Mouse (Mus musculus) kidney, embryonic 14.5 days (tissue): ENCODE data around the gene Arhgef12. TPM values are rescaled to one million over a fixed set of nuclear protein-coding genes. Genes with fewer than 3 reads are reported as not detected.

ENCODE experiments used
- ATAC-seq: fragments of 200-750 bp; cut with Nextera tagmentation; 2 replicates; pipeline ENCODE4 v1.8.0; 2017; ENCODE audit warnings: moderate number of reproducible peaks, mild to moderate bottlenecking, moderate TSS enrichment, moderate library complexity; ENCODE audit not compliant: low FRiP score, low TSS enrichment
- H3K27ac ChIP-seq: fragments of 300-500 bp; sonication (generic); 2 replicates; pipeline ENCODE4 v1.5.1; 2014; ENCODE audit warnings: low read depth, mild to moderate bottlenecking, low read length, moderate library complexity, mixed read lengths
- H3K27me3 ChIP-seq: fragments of 300-500 bp; sonication (generic); 2 replicates; pipeline ENCODE4 v1.6.1; 2014; ENCODE audit warnings: mild to moderate bottlenecking, low read length; ENCODE audit not compliant: control insufficient read depth, insufficient read depth
- H3K36me3 ChIP-seq: fragments of 300-500 bp; sonication (generic); 2 replicates; pipeline ENCODE4 v1.6.1; 2014; ENCODE audit warnings: low read length, mixed read lengths; ENCODE audit not compliant: control insufficient read depth, insufficient read depth
- H3K4me1 ChIP-seq: fragments of 300-500 bp; sonication (generic); 2 replicates; pipeline ENCODE4 v1.6.1; 2014; ENCODE audit warnings: low read length, mixed read lengths; ENCODE audit not compliant: control insufficient read depth, insufficient read depth
- H3K4me2 ChIP-seq: fragments of 300-500 bp; sonication (generic); replicated peaks from 2 replicates; pipeline ENCODE4 v1.6.1; 2014; ENCODE audit warnings: low read depth, mild to moderate bottlenecking, low read length
- H3K4me3 ChIP-seq: fragments of 300-500 bp; sonication (generic); 2 replicates; pipeline ENCODE4 v1.5.1; 2014; ENCODE audit warnings: mild to moderate bottlenecking, low read length
- H3K9ac ChIP-seq: fragments of 300-500 bp; sonication (generic); 2 replicates; pipeline ENCODE4 v1.6.1; 2014; ENCODE audit warnings: low read depth, mild to moderate bottlenecking, low read length, moderate library complexity
- H3K9me3 ChIP-seq: fragments of 300-500 bp; sonication (generic); 2 replicates; pipeline ENCODE4 v1.6.1; 2016; ENCODE audit warnings: low read length; ENCODE audit not compliant: control insufficient read depth
- WGBS: fragments of 180-500 bp; shearing (Covaris S2); extraction: QIAGEN DNeasy Blood & Tissue Kit; methylation state at CpG from one replicate; pipeline ENCODE4 v1.1.7; 2014; 5-methylcytosine and 5-hydroxymethylcytosine counted together
- polyA plus RNA-seq: library from polyadenylated mRNA; unstranded; fragments of >200 nt; fragmentation: Nextera tagmentation; extraction: Ambion mirVana; gene quantifications from 2 replicates; pipeline ENCODE4 v1.2.1, GENCODE M21; 2014

Arhgef12 gene
- polyA plus RNA-seq, 1 experiment from 2014 or later = 29.1 TPM

GRCm38 (mm10) chr9:42945174-42945573 lies 161.9 kb downstream of the Arhgef12 start:
- Histone ChIP-seq H3K4me2 (no peak overlapping the region), H3K9ac (no peak overlapping the region), H3K9me3 (no peaks in the 10 kb centered on the region), H3K27ac (no peak overlapping the region), H3K4me3 (no peak overlapping the region), H3K4me1 (peaks cover 19% of the 10 kb centered on the region), H3K36me3 (no peaks in the 10 kb centered on the region), H3K27me3 (peaks cover 5% of the 10 kb centered on the region; the same call in 1 of the 2 replicates)
- WGBS = 63% methylated on average over 7 of the region's 7 CpGs
- ATAC-seq = no peak

- H3K4me3 ChIP-seq = peak overlapping the region; percentile 71
- WGBS = 1% methylated on average over 52 of the region's 52 CpGs
Observed at GRCm38 (mm10) chr9:42944536-42945006, 162.5 kb downstream of the Arhgef12 start.

GRCm38 (mm10) chr9:42943781-42944535 lies 163.1 kb downstream of the Arhgef12 start, which contains the start of gene Grik4:
Grik4 (minus strand) TSS chr9:42944493.
- under 1% methylated on average over 32 of the region's 68 CpGs for WGBS
- peak within 1 kb of the TSS; percentile 88 for H3K9ac ChIP-seq
- peaks cover 5% of the 10 kb centered on the region; the same call in 1 of the 2 replicates for H3K27me3 ChIP-seq
- peak within 1 kb of the TSS; percentile 71 for H3K4me3 ChIP-seq
- H3K4me1 ChIP-seq = peaks cover 19% of the 10 kb centered on the region
- no peaks in the 10 kb centered on the region for H3K9me3 ChIP-seq
- H3K4me2 ChIP-seq = peak within 1 kb of the TSS; percentile 97
- no peaks in the 10 kb centered on the region for H3K36me3 ChIP-seq
- peak within 1 kb of the TSS; percentile 37; the same call in 1 of the 2 replicates for H3K27ac ChIP-seq
- ATAC-seq = peak; percentile 30

More at GRCm38 (mm10) chr9:42944536-42945006, 162.5 kb downstream of the Arhgef12 start:
- H3K9ac ChIP-seq = peak overlapping the region; percentile 88
- no peaks in the 10 kb centered on the region for H3K36me3 ChIP-seq
- no peak overlapping the region for H3K27ac ChIP-seq
- ATAC-seq = peak; percentile 91
- peaks cover 5% of the 10 kb centered on the region; the same call in 1 of the 2 replicates for H3K27me3 ChIP-seq
- peaks cover 19% of the 10 kb centered on the region for H3K4me1 ChIP-seq
- peak overlapping the region; percentile 97 for H3K4me2 ChIP-seq
- no peaks in the 10 kb centered on the region for H3K9me3 ChIP-seq

- H3K4me2 ChIP-seq = peak overlapping the region; percentile 97
- H3K9me3 ChIP-seq = no peaks in the 10 kb centered on the region
- H3K27ac ChIP-seq = no peak overlapping the region
- H3K4me1 ChIP-seq = peaks cover 19% of the 10 kb centered on the region
- peak; percentile 11; the same call in 1 of the 2 replicates for ATAC-seq
- WGBS = 2% methylated on average over 9 of the region's 9 CpGs
- no peaks in the 10 kb centered on the region for H3K36me3 ChIP-seq
- H3K9ac ChIP-seq = peak overlapping the region; percentile 88
- peaks cover 5% of the 10 kb centered on the region; the same call in 1 of the 2 replicates for H3K27me3 ChIP-seq
- peak overlapping the region; percentile 71 for H3K4me3 ChIP-seq
Observed at GRCm38 (mm10) chr9:42943057-42943529, 163.9 kb downstream of the Arhgef12 start.

DNA sequence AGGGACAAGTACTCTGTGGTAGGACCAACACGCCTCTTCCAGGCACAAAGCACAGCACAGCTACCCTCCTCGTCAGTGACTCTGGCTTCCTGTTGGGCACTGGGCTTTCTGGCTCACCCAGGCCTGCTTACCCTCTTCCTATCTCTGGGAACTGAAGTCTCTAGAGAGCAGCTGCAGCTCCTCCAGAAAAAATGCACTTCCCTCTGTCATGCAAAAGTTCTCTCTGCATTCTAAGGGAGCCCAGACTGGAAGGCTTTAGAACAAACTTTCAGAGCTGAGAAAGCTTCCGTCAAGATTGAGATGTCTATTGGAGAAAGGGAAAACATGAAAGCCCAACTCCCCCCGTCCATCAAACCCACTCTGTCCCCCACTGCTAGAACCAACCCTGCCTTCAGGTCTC lies 164.9 kb downstream of the Arhgef12 start:
- H3K36me3 ChIP-seq = no peaks in the 10 kb centered on the region
- no peaks in the 10 kb centered on the region for H3K9me3 ChIP-seq
- no peak overlapping the region for H3K4me3 ChIP-seq
- H3K4me1 ChIP-seq = peaks cover 22% of the 10 kb centered on the region
- peaks cover 5% of the 10 kb centered on the region; the same call in 1 of the 2 replicates for H3K27me3 ChIP-seq
- H3K9ac ChIP-seq = no peak overlapping the region
- no peak overlapping the region for H3K27ac ChIP-seq
- no peak overlapping the region; the same call in 1 of the 2 replicates for H3K4me2 ChIP-seq
- WGBS = 51% methylated on average over 4 of the region's 4 CpGs
- ATAC-seq = no peak

GRCm38 (mm10) chr9:42932146-42932545 lies 174.9 kb downstream of the Arhgef12 start:
- WGBS = 35% methylated on average over 7 of the region's 7 CpGs
- H3K27ac ChIP-seq = no peak overlapping the region
- no peak overlapping the region for H3K9ac ChIP-seq
- no peak overlapping the region for H3K4me3 ChIP-seq
- no peaks in the 10 kb centered on the region for H3K36me3 ChIP-seq
- 0 out of 2 replicates have a peak, but pooled peaks cover 2% of the 10 kb centered on the region for H3K9me3 ChIP-seq
- no peak for ATAC-seq
- H3K4me2 ChIP-seq = no peak overlapping the region
- peaks cover 10% of the 10 kb centered on the region for H3K4me1 ChIP-seq
- H3K27me3 ChIP-seq = no peaks in the 10 kb centered on the region

- Histone ChIP-seq H3K4me1 (peaks cover 10% of the 10 kb centered on the region), H3K9ac (no peak overlapping the region), H3K4me3 (no peak overlapping the region), H3K27me3 (no peaks in the 10 kb centered on the region), H3K36me3 (no peaks in the 10 kb centered on the region), H3K27ac (no peak overlapping the region), H3K4me2 (no peak overlapping the region), H3K9me3 (0 out of 2 replicates have a peak, but pooled peaks cover 2% of the 10 kb centered on the region)
- ATAC-seq = no peak
- WGBS = 58% methylated on average over 10 of the region's 10 CpGs
Observed at GRCm38 (mm10) chr9:42927498-42927897, 179.5 kb downstream of the Arhgef12 start.

- WGBS = 80% methylated on average over 6 of the region's 6 CpGs
- no peaks in the 10 kb centered on the region for H3K36me3 ChIP-seq
- H3K4me1 ChIP-seq = peaks cover 11% of the 10 kb centered on the region
- no peak for ATAC-seq
- no peaks in the 10 kb centered on the region for H3K27me3 ChIP-seq
- no peak overlapping the region for H3K4me2 ChIP-seq
- 0 out of 2 replicates have a peak, but pooled peaks cover 2% of the 10 kb centered on the region for H3K9me3 ChIP-seq
- H3K9ac ChIP-seq = no peak overlapping the region
- no peak overlapping the region for H3K4me3 ChIP-seq
- H3K27ac ChIP-seq = no peak overlapping the region
Observed at GRCm38 (mm10) chr9:42926564-42926963, 180.5 kb downstream of the Arhgef12 start.

- no peak overlapping the region for H3K27ac ChIP-seq
- no peak overlapping the region for H3K9ac ChIP-seq
- H3K36me3 ChIP-seq = no peaks in the 10 kb centered on the region
- H3K9me3 ChIP-seq = no peaks in the 10 kb centered on the region
- H3K4me2 ChIP-seq = no peak overlapping the region
- 81% methylated on average over 4 of the region's 4 CpGs for WGBS
- no peak for ATAC-seq
- no peak overlapping the region for H3K4me3 ChIP-seq
- H3K27me3 ChIP-seq = no peaks in the 10 kb centered on the region
- H3K4me1 ChIP-seq = peaks cover 3% of the 10 kb centered on the region; the same call in 1 of the 2 replicates
Observed at GRCm38 (mm10) chr9:42921830-42922229, 185.2 kb downstream of the Arhgef12 start.
